Mouse (Mus musculus) spleen, postnatal 0 days (tissue): ENCODE measurements around the gene Gpr45. TPM values are rescaled to one million over a fixed set of nuclear protein-coding genes. Genes with fewer than 3 reads are reported as not detected.

Source experiments
- polyA plus RNA-seq: library from polyadenylated mRNA; unstranded; fragments of >200 nt; fragmentation: Nextera tagmentation; extraction: Ambion mirVana; gene quantifications from 2 replicates; pipeline ENCODE4 v1.2.1, GENCODE M21; 2015

Gene Gpr45
- 0.14 and 0.34 TPM in 2 replicates for polyA plus RNA-seq

GRCm38 (mm10) chr1:42952734-42953481 is at the start of gene Gpr45:
Gene Gpr45 (plus strand): TSS chr1:42952872.

Other genes with a start within 250 kb of the Gpr45 start
- 35.5 and 38.0 TPM in 2 replicates for gene Mrps9, start 101.6 kb upstream of the Gpr45 start, polyA plus RNA-seq
- 3.7 and 4.5 TPM in 2 replicates for gene Tgfbrap1, start 145.8 kb downstream of the Gpr45 start, polyA plus RNA-seq
- gene AI597479, start 145.8 kb downstream of the Gpr45 start, polyA plus RNA-seq, result 8.6 and 9.0 TPM in 2 replicates
- gene Fhl2, start 244.1 kb downstream of the Gpr45 start, polyA plus RNA-seq, result 11.8 and 12.2 TPM in 2 replicates